Mouse (Mus musculus) CD4-positive helper T cell, adult 2 months (primary cell): ENCODE measurements around the gene Cldn22.
"Not testable (repeated sequence)": the region's sequence is repeated elsewhere in the genome, so short reads cannot be mapped to it uniquely, and the experiment has no call there.

ENCODE experiments used
- DNase-seq: peaks from one replicate; pipeline ENCODE4 v3.0.0-alpha.2; 2012; ENCODE audit warnings: low read depth, missing footprints, low spot score

Cldn22 gene

GRCm38 (mm10) chr8:47824182-47824581 is at the start of gene Cldn22:
Gene Cldn22 (plus strand): TSS chr8:47824482.
- DNase-seq = no peak

DNA sequence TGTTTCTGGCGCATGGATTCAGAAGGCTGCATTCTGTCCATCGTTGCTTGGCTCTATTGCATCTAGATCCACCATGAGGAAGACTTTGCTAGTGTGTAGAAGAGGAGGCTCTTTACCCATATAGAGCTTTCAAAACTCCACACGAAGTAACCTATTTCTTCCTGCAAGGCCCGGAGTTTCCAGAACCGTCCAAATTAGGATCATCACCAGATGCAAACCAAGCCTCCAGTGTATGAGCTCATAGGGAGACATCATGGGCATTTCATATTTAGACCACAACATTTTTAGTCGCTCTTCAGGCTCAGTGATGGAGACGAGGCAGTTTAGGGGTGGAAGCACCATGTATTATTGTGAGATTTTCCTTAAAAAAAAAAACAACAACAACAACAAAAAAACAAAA is 46.9 kb upstream of the Cldn22 start:
- DNase-seq = no peak

GRCm38 (mm10) chr8:47779589-47779988 is 44.7 kb upstream of the Cldn22 start:
- DNase-seq = no peak

DNA sequence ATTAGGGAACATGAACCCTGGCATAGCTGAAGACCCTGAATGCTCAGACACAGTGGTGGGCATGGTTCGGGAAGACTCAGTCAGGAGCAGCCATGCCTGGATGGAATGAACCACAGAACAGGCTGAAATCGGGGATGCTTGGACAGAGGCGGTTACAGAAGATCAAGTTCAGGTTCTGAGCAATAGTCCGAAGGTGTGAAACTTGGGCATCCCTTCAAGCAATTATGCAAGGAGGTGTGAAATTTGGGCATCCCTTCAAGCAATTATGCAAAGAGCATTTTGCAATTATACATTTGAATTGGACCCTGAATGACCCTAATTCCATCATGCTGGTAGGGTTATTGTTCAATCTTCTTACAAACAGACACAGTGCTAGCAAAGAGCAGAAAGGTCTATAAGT is 42.4 kb upstream of the Cldn22 start:
- no peak for DNase-seq

GRCm38 (mm10) chr8:47783544-47783943 is 40.7 kb upstream of the Cldn22 start:
- no peak for DNase-seq

- no peak for DNase-seq
Measured at GRCm38 (mm10) chr8:47783944-47784343, 40.3 kb upstream of the Cldn22 start.

GRCm38 (mm10) chr8:47784436-47784835 is 39.8 kb upstream of the Cldn22 start:
- DNase-seq = no peak

DNA sequence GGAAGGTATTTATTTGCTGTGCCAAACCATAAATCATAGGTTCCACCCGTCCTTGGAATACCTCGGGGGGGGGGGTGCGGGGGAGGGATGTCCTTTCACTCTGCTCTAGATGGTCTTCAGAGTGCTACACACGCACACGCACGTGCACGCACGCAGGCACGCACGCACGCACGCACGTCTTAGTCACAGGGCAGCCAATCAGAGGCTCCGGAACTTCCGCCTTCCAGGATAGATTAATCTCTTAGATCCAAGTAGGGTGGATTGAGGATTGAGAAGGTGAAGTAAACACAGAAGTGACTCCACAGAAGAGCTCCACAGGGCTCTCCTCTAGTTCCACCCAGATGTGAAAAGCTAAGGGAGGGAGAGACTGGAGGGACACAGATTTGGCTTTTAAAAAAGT is 38.0 kb upstream of the Cldn22 start:
- no peak for DNase-seq

DNA sequence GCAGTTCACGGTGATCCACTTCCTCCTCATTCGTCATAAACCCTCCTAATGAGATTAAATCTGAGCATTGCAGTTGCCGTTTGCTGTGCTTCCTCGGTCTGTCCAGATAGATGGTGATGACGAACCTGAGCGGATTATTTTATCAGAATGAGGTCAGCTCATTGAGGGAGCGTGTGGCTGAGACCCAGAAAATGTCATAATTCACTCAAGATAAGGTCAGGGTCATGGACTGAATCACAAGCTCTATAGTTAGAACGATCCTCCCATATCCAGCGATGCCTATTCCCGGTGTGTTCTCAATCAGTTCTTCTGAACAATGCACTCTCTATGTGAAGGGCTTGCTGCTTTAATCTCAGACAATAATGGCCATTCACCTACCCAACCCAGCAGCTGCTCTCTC is 36.6 kb upstream of the Cldn22 start:
- DNase-seq = no peak

DNA sequence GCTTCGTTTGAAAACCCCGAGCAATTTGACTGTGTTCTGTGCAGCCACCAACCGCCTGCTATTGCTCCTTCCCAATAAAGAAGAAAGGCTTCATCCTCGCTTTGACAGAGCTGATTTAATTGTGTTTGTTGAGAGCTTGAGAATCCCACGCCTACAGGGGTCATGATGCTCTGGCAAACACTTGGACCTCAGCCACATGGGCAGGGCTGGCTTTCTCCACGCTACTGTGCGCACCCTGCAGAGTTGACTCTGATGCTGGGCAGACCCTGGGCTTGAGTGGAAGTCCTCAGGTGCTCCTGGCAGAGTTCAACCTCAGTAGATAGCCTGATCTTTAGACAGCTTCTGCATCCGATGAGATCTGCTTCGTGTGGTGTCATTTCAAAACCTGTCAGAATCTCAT is 32.3 kb upstream of the Cldn22 start:
- no peak for DNase-seq

- no peak for DNase-seq
Measured at GRCm38 (mm10) chr8:47799438-47799837, 24.8 kb upstream of the Cldn22 start.

- no peak for DNase-seq
Measured at GRCm38 (mm10) chr8:47802349-47802748, 21.9 kb upstream of the Cldn22 start.

DNA sequence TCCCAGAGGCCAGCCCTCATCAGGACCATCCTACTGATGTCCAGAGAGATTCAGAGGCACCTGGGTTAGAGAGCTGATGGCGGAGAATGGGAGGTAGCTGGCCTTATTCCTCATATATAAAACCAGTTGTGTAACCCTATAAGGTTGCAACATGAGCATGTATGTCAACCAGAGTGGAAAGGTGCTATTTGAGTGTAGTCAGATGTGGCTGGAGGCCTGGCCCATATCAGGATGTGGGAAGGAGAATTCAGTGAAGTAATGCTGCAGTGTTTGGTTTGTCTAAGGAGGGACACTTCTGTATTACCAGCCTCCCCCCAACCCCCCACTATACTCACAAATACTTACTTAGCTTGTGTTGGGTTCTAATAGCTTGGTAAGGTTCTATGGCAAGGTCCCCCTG is 20.0 kb upstream of the Cldn22 start:
- DNase-seq = no peak

DNA sequence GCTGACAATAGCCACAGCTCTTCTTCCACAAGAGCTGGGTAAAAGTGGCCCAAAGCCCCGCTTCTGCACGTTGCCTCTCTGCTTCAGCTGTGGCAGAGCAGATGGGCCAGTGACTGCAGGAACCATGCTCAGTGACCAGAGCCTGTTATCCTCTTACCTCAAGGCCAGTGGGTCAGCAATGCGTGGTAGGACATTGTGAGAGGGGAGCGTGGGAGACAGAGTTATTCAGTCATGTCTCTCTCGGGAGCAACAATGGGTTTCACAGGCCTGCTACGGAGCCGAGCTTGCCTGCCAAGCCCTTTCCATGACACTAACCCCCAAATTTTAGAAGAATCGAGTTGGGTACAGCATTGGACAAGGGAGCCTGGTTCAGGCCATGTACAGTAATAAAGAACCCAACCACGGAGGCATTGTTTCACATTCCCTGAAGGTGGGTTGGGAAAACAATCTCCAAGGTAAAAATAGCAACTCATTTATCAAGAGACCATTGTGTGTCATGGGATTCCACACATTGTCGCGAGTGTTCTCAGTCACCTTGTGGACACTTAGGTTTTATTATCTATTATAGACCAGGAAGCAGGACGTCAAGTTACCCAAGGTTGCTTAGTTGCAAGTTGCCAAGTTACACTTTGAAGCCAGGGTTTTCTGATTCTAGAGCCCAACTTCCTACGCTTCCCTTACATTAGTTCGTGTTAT is 14.2 kb upstream of the Cldn22 start:
- no peak for DNase-seq

DNA sequence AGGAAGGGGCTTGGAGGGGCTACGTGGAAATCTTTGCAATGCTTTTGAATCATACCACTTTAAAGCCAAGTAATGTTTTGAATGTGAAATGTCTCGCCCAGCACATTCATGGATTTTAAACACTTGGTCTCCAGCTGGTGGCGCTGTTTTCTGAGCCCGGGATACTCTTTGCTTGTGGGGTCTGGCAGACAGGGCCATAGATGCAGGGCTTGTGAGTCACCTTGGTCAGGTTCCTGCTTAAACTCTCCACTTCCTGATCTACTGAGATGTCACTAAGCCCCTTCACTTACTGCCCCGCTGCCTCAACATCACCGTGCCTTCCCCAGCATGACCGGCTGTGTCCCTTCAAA is 13.6 kb upstream of the Cldn22 start:
- DNase-seq = no peak

DNA sequence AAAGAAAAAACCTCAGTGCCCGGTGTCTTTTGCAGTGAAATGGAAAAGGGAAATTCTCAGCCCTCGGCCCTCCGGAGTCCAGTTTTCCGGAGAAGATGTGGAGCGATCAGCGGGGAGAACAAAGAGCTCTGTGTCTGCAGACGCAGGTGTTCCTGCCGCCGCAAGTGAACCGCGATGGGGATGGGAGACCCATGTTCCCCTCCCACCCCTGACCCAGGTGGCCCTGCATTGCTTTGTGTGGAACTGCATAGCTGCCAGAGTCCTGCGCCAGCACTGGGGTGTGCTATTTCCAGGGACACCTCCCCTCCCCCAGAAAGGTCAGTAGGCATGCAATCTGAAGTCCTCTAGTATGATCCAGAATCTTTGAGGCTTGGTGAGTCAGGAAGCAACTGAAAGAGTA is 13.1 kb upstream of the Cldn22 start:
- DNase-seq = no peak

- no peak for DNase-seq
Measured at GRCm38 (mm10) chr8:47819034-47819433, 5.2 kb upstream of the Cldn22 start.

GRCm38 (mm10) chr8:47820914-47821772 is 3.1 kb upstream of the Cldn22 start:
- DNase-seq = no peak

- DNase-seq = no peak
Measured at GRCm38 (mm10) chr8:47821843-47822242, 2.4 kb upstream of the Cldn22 start, which contains the start of gene Cldn24. Gene Cldn24 (plus strand): TSS chr8:47822143.

- not testable (repeated sequence) for DNase-seq
Measured at GRCm38 (mm10) chr8:47822541-47822940, 1.7 kb upstream of the Cldn22 start.

- DNase-seq = no peak
Measured at GRCm38 (mm10) chr8:47823777-47824176, 505 bp upstream of the Cldn22 start.

- no peak for DNase-seq
Measured at GRCm38 (mm10) chr8:47825596-47825995, 1.3 kb downstream of the Cldn22 start.

DNA sequence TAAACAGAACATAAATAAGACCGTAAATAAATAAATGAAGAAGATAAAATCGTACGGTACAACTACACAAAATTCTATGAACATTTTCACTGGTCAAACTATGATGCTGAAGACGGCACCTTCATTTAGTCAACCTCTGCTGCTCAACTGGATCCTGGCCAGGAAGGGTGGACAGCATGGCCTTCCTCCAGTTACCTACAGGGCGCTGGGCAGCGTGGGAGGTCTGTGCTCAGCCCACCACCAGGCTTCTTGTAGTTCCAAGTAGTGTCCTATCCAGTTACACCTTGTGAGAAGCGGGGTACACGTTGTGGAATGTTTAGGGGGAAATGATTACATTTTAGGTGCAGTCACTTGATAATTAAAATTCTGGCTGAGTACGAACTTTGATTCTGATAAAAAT is 2.6 kb downstream of the Cldn22 start:
- no peak for DNase-seq
